Mouse (Mus musculus) ovary, postnatal 14 days (tissue): ENCODE results near the gene Card10.
A peak's percentile ranks its signal among the peaks of the same experiment; 100 is the strongest.

Experiments
- DNase-seq: peaks from one replicate; pipeline ENCODE4 v3.0.0; 2022; ENCODE audit warnings: low spot score

Gene Card10

DNA sequence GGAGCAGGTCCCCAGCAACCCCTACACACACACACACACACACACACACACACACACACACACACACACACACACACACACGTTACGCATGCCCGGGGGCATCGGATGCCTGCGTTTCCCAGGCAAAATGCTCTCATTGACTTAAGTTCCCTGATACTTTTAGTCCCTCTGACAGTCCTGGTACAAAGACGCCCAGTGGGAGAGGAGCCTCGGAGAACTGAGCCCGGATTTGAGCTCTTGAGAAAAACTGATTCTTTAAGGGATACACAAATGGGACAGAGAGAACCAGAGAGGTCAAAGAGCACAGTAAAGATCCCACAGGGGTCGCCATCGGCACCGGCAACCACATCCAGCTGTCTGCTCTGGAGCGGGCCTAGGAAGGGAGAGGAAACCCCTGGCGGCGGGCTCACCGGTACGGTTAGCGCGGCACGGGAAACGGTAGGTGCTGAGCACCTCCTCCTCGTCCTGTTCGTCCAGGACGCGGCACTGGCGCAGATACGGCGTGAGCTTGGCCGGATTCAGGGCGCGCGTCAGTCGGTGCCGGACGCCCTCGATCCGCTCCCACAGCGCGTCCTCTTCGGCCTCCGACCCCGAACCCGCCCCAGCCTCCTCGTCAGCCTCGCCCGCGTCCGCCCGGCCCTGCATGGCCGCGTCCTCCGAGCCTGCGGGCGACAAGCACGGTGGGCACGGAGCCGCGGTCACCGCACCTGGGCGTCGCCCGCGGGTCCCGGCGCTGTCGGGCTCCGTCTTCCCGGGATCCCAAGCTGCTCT lies 686 bp downstream of the Card10 start:
- DNase-seq: no peak

DNA sequence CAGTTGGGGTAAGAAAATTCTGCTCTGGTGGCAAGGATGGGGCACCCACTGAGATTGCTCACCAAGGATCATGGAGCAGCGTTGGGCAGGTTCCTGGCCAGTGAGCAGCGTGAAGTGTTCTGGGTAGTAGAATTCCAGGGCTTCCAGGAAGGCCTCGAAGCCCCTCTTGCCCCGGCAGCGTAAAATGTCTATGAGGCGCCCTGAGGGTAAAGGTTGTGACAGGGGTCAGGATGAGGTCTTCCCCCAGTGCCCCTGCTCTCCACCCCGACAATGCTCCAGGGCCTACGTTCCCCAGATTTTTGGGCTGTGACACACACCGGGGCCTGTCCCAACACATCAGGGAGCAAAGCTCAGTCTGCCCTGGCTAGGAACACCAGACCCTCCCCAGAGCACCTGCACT lies 1.3 kb downstream of the Card10 start:
- DNase-seq: no peak

DNA sequence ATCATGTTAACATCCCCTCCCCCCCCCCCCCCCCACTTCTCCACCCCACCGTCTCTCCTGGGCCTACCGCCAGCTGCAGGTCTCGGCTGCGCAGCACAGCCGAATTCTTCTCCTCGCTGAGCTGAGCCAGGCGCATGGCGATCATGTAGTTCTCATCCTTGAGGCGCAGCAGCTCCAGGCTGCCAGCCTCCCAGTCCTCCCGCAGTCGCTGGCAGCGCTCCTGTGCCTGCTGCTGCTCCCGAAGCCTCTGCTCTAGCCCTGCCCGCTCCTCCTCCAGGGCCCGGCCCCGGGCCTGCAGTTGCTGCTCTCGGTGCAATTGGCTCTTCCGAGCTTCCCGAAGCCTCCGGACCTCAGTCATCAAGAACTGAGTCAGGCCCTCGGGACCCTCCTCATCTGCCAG lies 3.8 kb downstream of the Card10 start:
- no peak for DNase-seq

DNA sequence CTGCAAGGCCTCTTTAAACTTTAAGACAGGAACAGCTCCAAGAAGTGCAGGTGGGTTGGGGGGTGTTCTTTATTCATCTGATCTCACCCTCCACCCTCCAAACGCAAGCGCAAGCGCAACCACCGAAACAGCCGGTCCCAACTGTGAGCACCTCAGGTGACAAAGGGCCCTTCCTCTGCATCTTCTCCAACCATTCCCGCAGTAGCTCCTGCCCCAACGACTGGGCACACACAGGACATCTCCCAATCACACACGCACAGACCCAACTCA lies 5.8 kb downstream of the Card10 start:
- DNase-seq: no peak

- peak; percentile 35 for DNase-seq
These were observed 6.4 kb downstream of the Card10 start for GRCm38 (mm10) chr15:78796196-78797059.

GRCm38 (mm10) chr15:78790990-78791389 lies 11.9 kb downstream of the Card10 start:
- DNase-seq: no peak

GRCm38 (mm10) chr15:78790451-78790850 lies 12.4 kb downstream of the Card10 start:
- no peak for DNase-seq

DNA sequence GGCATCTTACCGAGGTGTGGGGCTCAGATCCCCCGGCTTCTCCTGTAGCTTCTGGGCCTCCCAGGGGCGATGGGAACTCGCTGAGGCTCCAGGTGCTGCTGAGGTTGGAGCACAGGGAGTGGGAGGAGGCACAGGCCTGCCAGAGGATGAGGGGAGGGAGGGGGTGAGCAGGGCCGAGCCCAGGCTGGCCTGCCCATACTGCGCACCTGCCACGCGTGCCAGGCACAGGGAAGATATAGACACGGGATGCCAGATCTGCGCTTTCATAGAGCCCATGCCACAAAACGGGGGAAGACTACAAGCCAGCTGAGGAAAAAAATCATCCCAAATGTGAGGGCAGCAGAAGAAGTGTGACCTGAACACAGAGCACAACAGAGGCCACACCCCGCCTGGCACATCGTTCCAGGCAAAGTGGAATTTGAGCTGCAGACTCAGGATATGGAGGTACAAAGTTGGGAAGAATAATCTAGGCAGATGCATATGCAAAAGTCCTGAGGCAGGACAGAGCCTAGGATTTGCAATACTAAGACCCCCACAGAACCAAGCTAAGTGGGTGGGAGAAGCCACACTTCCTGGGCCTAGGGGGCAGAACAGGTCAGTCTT lies 13.0 kb downstream of the Card10 start:
- DNase-seq: no peak

- DNase-seq: no peak
These were observed 14.8 kb downstream of the Card10 start for GRCm38 (mm10) chr15:78788042-78788441.

- DNase-seq: no peak
These were observed 15.5 kb downstream of the Card10 start for GRCm38 (mm10) chr15:78787287-78787856.

DNA sequence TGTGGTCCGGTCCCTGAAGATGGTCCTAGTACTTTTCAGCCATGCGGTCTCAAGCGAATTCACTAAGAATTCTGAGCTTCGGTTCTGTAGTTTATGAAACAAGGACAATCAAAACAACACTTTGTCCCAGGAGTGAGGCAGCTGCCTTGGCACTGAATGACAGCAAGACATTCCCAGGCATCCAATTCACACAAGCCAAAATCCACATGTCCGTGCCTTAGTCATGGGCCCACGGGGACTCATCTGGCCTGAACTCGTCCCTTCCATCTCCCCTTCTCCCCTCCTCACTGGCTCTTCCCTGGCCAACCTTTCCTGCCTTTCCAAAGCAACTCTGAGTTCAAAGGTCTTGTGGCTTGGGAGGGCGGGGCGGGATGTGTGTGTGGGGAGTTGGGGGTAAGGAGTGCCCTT lies 16.4 kb downstream of the Card10 start:
- no peak for DNase-seq

- peak; percentile 29 for DNase-seq
These were observed 16.9 kb downstream of the Card10 start for GRCm38 (mm10) chr15:78785961-78786360.

- no peak for DNase-seq
These were observed 17.6 kb downstream of the Card10 start for GRCm38 (mm10) chr15:78785258-78785657.

DNA sequence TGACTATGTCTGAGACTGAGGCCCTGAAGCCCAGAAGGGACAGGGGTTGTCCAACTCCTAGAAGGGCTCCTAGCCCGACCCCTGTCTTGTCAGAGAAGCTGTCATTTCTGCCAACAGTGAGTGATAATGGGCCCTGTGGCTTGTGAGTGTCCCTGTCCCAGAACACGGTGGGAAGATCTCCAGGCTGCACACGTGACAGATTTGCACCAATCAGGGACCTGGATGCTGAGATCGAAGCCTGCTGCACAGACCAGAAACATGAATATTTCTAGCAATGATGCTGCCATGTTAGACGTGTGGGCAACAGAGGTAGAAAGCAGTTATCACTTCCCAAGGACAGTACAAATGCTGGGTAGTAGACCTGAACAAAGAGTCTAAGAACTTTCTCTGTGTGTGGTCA lies 18.3 kb downstream of the Card10 start:
- no peak for DNase-seq

DNA sequence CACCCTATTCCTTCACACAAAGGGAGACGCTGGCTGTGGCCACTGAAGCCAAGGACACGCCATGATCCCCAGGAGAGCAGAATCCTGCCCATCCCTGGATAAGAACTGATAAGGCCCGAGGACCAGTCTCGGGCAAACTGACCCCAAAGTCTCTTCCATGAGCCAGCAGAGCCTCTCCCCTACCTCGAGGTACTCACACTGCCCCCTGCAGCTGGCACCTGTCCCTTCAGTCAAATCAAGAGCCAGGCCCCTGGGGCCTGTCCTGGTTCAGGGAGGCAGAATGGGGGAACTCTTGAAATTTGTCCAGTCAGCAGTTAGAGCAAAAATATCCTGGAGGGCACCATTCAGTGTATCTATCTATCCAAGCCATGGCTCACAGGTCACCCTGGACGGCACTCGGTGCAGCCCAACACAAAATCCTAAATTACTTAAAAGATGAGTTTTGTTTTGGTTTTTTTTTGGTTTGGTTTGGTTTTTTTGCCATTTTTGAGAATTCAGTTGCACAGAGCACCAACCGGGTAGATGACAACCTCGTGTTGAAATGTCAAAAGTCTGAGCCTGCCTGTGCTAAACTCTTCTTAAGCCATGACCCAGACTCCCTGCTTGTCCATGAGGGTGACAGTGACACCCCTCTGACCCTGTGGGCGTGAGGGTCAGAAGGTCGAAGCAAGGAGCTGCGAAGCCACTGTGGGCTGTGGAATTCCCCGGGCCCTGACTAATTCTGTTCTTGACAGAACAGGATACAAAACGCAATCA lies 20.3 kb downstream of the Card10 start:
- DNase-seq: no peak

DNA sequence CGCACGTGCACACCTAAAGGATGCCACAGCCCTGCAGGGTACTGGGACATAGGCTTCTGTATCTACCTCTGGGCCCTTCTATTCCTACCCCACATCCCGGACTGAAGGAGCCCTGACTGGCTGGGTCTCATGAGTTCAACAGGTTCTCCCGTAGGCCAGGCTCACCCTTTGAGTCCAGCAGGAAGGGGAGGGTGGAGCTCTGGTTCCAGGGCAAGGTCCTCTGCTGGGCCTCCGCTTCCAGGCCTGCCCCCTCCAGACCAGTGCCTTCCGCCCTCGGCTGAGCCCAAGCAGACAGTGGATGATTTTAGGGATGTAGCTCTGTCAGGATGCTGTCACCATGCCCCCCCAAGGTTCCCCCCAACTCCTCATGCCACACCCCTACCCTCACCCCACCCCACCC lies 21.9 kb downstream of the Card10 start:
- DNase-seq: no peak

DNA sequence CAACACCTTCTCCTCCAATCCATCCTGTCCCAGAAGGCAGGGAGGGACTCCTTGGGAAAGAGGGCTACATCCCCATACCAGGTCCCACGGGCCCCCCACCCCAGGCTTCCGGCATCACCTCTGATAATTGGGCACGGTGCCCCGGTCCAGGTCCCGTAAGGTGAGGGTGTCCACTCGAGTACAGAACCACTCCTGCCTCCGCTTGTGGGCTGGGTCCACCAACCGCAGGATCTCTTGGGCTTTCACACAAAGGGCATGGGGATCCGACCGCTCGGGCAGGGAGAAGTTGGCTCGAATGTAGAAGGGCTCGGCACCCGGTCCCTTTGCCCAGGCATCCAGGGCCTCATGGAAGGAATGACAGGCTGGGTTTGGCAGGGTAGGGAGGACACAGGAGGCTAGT lies 22.5 kb downstream of the Card10 start:
- no peak for DNase-seq

DNA sequence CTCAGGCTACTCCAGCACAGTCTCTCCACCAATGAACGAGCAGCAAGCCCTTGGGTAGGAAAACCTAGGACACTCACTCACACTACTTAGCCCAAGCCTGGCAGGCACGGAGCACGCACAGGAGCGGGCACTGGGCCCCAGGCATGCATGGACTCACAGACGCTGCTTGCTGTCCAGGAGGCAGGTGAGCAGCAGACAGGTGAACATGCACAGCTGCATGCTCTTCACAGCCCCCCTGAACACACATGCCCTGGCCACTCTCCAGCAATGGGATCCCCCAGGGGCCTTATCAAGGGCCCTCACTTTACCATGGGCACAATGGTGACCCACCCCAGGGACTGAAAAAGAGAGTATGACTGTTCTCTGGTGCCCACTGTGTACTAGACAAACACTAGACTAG lies 23.2 kb downstream of the Card10 start:
- no peak for DNase-seq

DNA sequence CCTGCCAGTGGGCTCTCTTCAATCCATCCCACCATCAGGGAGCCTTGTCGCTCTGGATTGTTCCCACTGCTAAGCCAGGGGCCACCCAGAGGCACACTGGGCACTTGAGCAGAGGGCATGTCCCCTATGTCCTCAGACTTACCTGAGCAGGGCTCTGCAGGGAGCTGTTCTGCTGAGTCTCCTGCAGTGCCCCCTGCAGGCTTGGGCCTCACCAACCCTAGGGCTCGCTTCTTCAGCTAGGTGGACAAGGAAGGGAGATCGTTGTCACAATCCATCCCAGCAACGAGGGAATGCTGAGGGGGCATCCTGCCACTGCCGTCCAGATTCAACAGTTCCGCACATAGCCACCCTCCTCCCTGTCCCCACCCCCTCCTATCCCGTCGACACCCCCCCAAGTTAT lies 23.6 kb downstream of the Card10 start:
- DNase-seq: no peak

GRCm38 (mm10) chr15:78778077-78778870 lies 24.6 kb downstream of the Card10 start:
- DNase-seq: peak; percentile 85

DNA sequence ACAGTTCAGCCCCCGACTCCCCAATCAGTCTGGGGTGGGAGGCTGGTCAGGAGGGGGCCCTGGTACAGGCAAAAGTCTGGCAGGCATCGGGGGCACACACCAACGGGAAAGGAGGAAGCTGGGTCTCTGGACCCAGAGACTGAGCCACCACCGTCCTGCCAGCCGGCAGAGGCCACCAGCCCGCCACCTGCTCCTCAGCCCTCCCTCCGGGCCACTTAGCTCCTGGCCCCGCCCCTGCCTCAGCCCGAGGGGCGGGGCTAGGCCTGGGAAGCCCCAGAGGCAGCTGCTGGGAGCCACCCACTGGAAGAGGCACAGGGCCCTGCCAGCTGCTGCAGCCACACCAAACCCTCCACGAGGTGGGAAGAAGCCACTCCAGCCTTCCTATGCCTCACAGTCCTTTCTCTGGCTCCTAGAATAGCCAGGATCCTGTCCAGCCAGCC lies 29.5 kb downstream of the Card10 start, which contains the start of gene Mfng:
Gene Mfng, minus strand, starts transcription at position 186 of the 440 bp plus-strand sequence.
- DNase-seq: peak; percentile 29
